Mouse (Mus musculus): ENCODE measurements at regions not wholly inside any gene's neighbourhood (a gene's known extent, or its start where the extent isn't known, plus 50 kb on each side); places are given as distances from the start of the nearest gene placed in this dataset.

GRCm38 (mm10) chr14:87861486-87861885 lies 445.0 kb downstream of the Tdrd3 start:
- Histone ChIP-seq H3K36me3 (ENCODE audit: insufficient read depth, low read length) (no peaks in the 10 kb centered on the region), H3K27ac (no peak overlapping the region), H3K4me2 (ENCODE audit: low read depth, low read length) (no peak overlapping the region), H3K9me3 (ENCODE audit: low read length) (no peaks in the 10 kb centered on the region), H3K27me3 (ENCODE audit: insufficient read depth, low read length) (no peaks in the 10 kb centered on the region), H3K4me1 (ENCODE audit: insufficient read depth, low read length) (no peaks in the 10 kb centered on the region), H3K4me3 (ENCODE audit: low read length) (no peak overlapping the region), H3K9ac (replicated peaks; ENCODE audit: low read length) (no peak overlapping the region)
- DNase-seq (ENCODE audit: low spot score): no peak
- no peak for ATAC-seq
- 87% methylated on average over 3 of the region's 3 CpGs for WGBS
- no peak for TF ChIP-seq CTCF (IDR thresholded peaks at IDR 0.05; ENCODE audit: low read depth)

DNA sequence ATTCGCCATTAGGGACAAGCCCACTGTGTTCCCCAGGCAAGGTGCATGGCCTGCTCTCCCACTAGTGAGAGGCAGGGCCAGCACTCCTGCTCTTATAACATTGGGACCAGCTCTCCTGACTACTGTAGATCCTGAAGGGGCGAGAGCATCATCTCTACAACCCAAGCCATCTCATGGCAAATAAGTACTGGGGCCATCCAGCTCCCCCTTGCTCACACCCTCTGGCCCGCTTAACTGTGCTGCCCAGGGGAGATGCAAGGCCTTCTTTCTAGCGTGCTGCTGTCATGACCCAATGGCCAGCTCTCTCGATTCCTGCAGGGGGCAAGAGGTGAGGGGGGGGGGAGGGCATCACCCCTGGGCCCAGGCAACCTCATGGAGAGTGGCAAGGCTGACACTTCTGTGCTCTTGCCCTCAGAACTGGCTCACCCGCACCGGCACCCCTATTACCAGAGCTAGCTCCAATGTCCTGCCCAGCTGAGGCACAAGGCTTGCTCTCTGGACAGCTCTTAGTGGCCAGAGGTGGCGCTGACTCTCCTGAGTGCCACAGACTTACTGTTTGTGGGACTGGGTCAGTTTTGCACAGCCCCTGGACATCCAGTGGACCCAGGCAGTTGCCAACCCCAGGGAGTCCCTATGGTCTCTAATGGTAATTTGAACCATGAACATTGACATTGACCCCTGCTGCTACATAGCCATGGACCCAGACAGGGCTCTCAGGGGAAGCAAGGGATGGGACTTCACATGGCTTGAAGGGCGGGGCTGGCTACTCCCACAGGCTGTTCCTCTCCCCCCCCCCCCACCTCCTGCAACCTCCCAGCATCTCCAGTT lies 448.2 kb downstream of the Tdrd3 start:
- DNase-seq (ENCODE audit: low spot score) (no peak), ATAC-seq (peak; percentile 67)
- WGBS: 87% methylated on average over 9 of the region's 9 CpGs
- Histone ChIP-seq H3K9ac (replicated peaks; ENCODE audit: low read length) (no peak overlapping the region), H3K4me2 (ENCODE audit: low read depth, low read length) (no peak overlapping the region), H3K36me3 (ENCODE audit: insufficient read depth, low read length) (no peaks in the 10 kb centered on the region), H3K4me1 (ENCODE audit: insufficient read depth, low read length) (no peaks in the 10 kb centered on the region), H3K27ac (no peak overlapping the region), H3K4me3 (ENCODE audit: low read length) (no peak overlapping the region), H3K27me3 (ENCODE audit: insufficient read depth, low read length) (no peaks in the 10 kb centered on the region), H3K9me3 (ENCODE audit: low read length) (no peaks in the 10 kb centered on the region)
- no peak for TF ChIP-seq CTCF (IDR thresholded peaks at IDR 0.05; ENCODE audit: low read depth)

DNA sequence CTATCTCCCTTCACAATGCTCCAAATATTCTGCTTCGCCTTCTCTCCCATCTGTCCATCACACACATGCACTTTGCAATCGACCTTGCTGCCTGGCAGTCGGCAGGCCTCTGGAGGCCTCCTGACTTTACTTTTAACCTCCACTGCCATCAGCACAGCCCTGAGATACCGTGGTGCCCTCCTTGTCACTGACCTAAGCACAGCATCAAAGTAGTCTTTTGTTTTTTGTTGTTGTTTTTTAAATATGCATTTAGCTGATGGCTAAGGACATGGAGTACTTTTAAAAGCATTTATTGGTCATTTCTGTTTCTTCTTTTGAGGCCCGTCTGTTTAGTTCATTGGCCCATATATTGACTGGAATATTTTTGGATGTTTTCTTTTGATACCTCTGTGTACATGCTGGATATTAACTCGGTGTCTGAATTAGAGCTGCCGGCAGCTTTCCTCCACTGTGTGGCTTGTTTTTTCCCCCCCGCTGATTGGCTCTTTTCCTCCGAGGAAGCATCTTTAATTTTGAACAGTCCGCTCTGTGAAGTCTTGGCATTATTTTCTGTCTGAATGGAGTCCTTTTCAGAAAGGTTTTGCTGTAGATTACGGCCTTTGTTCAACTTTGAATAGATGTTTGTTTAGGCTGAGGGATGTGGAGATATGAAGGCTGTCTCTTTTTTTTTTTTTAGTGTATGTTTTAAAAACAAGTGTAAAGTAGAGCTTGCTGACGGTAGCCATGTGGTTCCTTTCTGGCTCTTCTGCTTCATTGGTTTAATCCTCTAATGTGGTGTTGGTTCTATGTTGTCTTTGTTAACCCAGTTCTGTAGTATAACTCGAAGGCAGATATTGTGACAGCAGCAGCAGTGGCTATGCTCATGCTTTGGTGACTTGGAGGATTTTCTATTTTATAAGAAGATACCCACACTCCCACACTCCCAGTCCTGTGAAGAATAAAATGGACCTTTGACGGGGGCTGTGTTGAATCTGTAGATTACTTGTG lies 449.1 kb downstream of the Tdrd3 start:
- WGBS: 19% methylated on average over 14 of the region's 14 CpGs
- peak overlapping the region; percentile 34 for H3K4me2 ChIP-seq (ENCODE audit: low read depth, low read length)
- peak; percentile 50 for DNase-seq (ENCODE audit: low spot score)
- ATAC-seq: peak; percentile 49; the same call in 1 of the 2 replicates
- no peak overlapping the region for H3K9ac ChIP-seq (replicated peaks; ENCODE audit: low read length)
- no peaks in the 10 kb centered on the region for H3K4me1 ChIP-seq (ENCODE audit: insufficient read depth, low read length)
- H3K9me3 ChIP-seq (ENCODE audit: low read length): no peaks in the 10 kb centered on the region
- no peaks in the 10 kb centered on the region for H3K27me3 ChIP-seq (ENCODE audit: insufficient read depth, low read length)
- no peak for TF ChIP-seq CTCF (IDR thresholded peaks at IDR 0.05; ENCODE audit: low read depth)
- H3K36me3 ChIP-seq (ENCODE audit: insufficient read depth, low read length): no peaks in the 10 kb centered on the region
- H3K4me3 ChIP-seq (ENCODE audit: low read length): no peak overlapping the region
- H3K27ac ChIP-seq: no peak overlapping the region

DNA sequence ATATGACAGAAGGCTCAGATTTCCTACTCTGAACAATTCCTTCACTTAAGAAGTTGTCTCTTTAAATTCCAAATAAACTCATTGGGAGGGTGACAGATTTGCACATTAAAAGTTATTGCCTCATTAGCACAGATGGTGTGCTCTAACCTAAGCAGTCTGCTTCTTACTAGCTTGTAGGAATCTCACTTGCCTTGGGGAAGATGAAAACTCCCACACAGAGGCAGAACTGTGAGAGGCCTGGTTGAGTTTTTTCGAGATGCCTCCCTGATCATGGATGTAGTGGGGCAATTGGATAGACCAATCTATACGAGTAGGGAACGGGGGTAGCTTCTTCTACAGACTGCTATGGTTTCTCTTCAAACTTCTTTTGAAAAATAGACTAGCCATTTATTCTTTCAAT lies 485.3 kb downstream of the Tdrd3 start:
- ATAC-seq: no peak
- no peak for TF ChIP-seq CTCF (IDR thresholded peaks at IDR 0.05; ENCODE audit: low read depth)
- H3K4me3 ChIP-seq (ENCODE audit: low read length): no peak overlapping the region
- DNase-seq (ENCODE audit: low spot score): peak; percentile 7
- no peaks in the 10 kb centered on the region for H3K36me3 ChIP-seq (ENCODE audit: insufficient read depth, low read length)
- 78% methylated on average over 3 of the region's 3 CpGs for WGBS
- no peaks in the 10 kb centered on the region for H3K4me1 ChIP-seq (ENCODE audit: insufficient read depth, low read length)
- H3K27me3 ChIP-seq (ENCODE audit: insufficient read depth, low read length): no peaks in the 10 kb centered on the region
- no peak overlapping the region for H3K9ac ChIP-seq (replicated peaks; ENCODE audit: low read length)
- no peak overlapping the region for H3K4me2 ChIP-seq (ENCODE audit: low read depth, low read length)
- H3K9me3 ChIP-seq (ENCODE audit: low read length): no peaks in the 10 kb centered on the region
- H3K27ac ChIP-seq: no peak overlapping the region

DNA sequence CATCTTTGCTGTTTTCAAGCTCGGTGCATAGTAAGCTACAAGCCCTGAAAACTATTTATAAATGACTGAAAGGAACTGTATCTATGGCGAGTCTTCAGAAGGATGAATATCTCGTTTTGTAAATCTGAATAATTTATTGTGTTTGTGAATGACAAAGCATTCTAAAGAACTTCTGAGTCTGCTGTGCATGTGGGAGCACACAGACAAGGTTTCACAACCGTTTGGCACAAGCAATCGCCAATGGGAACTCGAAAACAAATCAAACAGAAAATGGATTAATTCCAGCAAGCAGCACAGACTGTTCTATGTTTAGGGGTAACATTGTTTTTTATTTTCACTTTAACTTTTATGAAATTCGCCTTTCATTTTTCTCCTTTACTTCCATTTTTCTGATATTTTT lies 486.0 kb downstream of the Tdrd3 start:
- Histone ChIP-seq H3K4me3 (ENCODE audit: low read length) (no peak overlapping the region), H3K36me3 (ENCODE audit: insufficient read depth, low read length) (no peaks in the 10 kb centered on the region), H3K4me1 (ENCODE audit: insufficient read depth, low read length) (no peaks in the 10 kb centered on the region), H3K27ac (no peak overlapping the region), H3K4me2 (ENCODE audit: low read depth, low read length) (no peak overlapping the region), H3K9ac (replicated peaks; ENCODE audit: low read length) (no peak overlapping the region), H3K9me3 (ENCODE audit: low read length) (no peaks in the 10 kb centered on the region), H3K27me3 (ENCODE audit: insufficient read depth, low read length) (no peaks in the 10 kb centered on the region)
- TF ChIP-seq CTCF (IDR thresholded peaks at IDR 0.05; ENCODE audit: low read depth): no peak
- no peak for DNase-seq (ENCODE audit: low spot score)
- 69% methylated on average over 7 of the region's 7 CpGs for WGBS
- no peak for ATAC-seq

All from hindbrain, postnatal 0 days (tissue).